Mouse (Mus musculus): ENCODE results near the gene Gm45618.
"Not testable (repeated sequence)": the region's sequence is repeated elsewhere in the genome, so short reads cannot be mapped to it uniquely, and the experiment has no call there.

DNA sequence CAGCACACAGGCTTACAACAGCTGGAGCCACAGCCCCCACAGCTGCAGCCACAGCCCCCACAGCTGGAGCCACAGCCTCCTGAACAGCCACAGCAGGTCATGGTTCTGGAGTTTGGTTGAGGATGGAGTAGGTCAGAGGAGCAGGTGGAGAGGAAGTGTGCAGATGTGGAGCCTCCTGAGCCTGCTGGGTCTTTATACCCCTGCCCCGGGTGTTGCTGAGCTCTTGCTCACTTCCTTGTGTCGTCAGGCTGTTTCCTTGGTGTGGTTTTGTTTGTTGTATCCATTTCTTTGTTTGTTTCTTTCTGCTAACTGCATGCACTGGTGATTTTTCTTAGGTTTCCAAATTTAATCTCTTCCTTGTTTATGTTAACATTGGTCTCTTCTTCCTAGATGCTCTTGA is 15.4 kb upstream of the Gm45618 start, which contains the start of gene Gm39115:
- TF ChIP-seq CTCF, POLR2A (IDR thresholded peaks at IDR 0.05; ENCODE audit: extremely low read depth, insufficient read depth, low read length): not testable (repeated sequence)

Measured in cortical plate, adult 2 months (tissue).